Mouse (Mus musculus) limb, embryonic 12.5 days (tissue): Measurements from ENCODE around the gene Lgr4. TPM values are rescaled to one million over a fixed set of nuclear protein-coding genes. Genes with fewer than 3 reads are reported as not detected.

ENCODE experiments used
- ATAC-seq: fragments of 200-750 bp; cut with Nextera tagmentation; 2 replicates; pipeline ENCODE4 v1.8.0; 2017; ENCODE audit warnings: low read depth, moderate TSS enrichment; ENCODE audit not compliant: insufficient number of reproducible peaks, insufficient read depth, low FRiP score, low TSS enrichment
- H3K27ac ChIP-seq: fragments of 300-500 bp; sonication (generic); 2 replicates; pipeline ENCODE4 v1.5.1; 2016; ENCODE audit warnings: mild to moderate bottlenecking, moderate library complexity
- H3K27me3 ChIP-seq: fragments of 300-500 bp; sonication (generic); 2 replicates; pipeline ENCODE4 v1.6.1; 2016; ENCODE audit warnings: mild to moderate bottlenecking, moderate library complexity
- H3K36me3 ChIP-seq: fragments of 300-500 bp; sonication (generic); 2 replicates; pipeline ENCODE4 v1.6.1; 2016; ENCODE audit warnings: mild to moderate bottlenecking, moderate library complexity
- H3K4me1 ChIP-seq: fragments of 300-500 bp; sonication (generic); replicated peaks from 2 replicates; pipeline ENCODE4 v1.6.1; 2016
- H3K4me2 ChIP-seq: fragments of 300-500 bp; sonication (generic); 2 replicates; pipeline ENCODE4 v1.6.1; 2016; ENCODE audit warnings: mild to moderate bottlenecking, moderate library complexity
- H3K4me3 ChIP-seq: fragments of 300-500 bp; sonication (generic); replicated peaks from 2 replicates; pipeline ENCODE4 v1.5.1; 2016; ENCODE audit warnings: mild to moderate bottlenecking
- H3K9ac ChIP-seq: fragments of 300-500 bp; sonication (generic); replicated peaks from 2 replicates; pipeline ENCODE4 v1.6.1; 2016; ENCODE audit warnings: mild to moderate bottlenecking, moderate library complexity
- H3K9me3 ChIP-seq: fragments of 300-500 bp; sonication (generic); 2 replicates; pipeline ENCODE4 v1.6.1; 2016; ENCODE audit warnings: mild to moderate bottlenecking, moderate library complexity
- WGBS: fragments of 180-500 bp; shearing (Covaris S2); methylation state at CpG from one replicate; pipeline ENCODE4 v1.1.7; 2016; 5-methylcytosine and 5-hydroxymethylcytosine counted together
- polyA plus RNA-seq: library from polyadenylated mRNA; unstranded; fragments of >200 nt; fragmentation: Nextera tagmentation; extraction: Ambion mirVana; gene quantifications from 2 replicates; pipeline ENCODE4 v1.2.1, GENCODE M21; 2016

The Lgr4 gene
- polyA plus RNA-seq, 1 experiment from 2014 or later: 22.1 TPM

GRCm38 (mm10) chr2:109961174-109961573 is 43.7 kb downstream of the Lgr4 start:
- H3K4me1 ChIP-seq: peaks cover 17% of the 10 kb centered on the region
- no peaks in the 10 kb centered on the region for H3K27me3 ChIP-seq
- WGBS: 64% methylated on average over 4 of the region's 4 CpGs
- no peak overlapping the region for H3K4me2 ChIP-seq
- no peaks in the 10 kb centered on the region for H3K9me3 ChIP-seq
- H3K4me3 ChIP-seq: no peak overlapping the region
- no peaks in the 10 kb centered on the region for H3K36me3 ChIP-seq
- no peak for ATAC-seq
- H3K9ac ChIP-seq: no peak overlapping the region
- H3K27ac ChIP-seq: no peak overlapping the region; the same call in 1 of the 2 replicates

GRCm38 (mm10) chr2:109963591-109964258 is 46.3 kb downstream of the Lgr4 start:
- 88% methylated on average over 5 of the region's 5 CpGs for WGBS
- Histone ChIP-seq H3K27ac (no peak overlapping the region), H3K36me3 (no peaks in the 10 kb centered on the region), H3K4me1 (peaks cover 17% of the 10 kb centered on the region), H3K4me2 (no peak overlapping the region), H3K4me3 (no peak overlapping the region), H3K9ac (no peak overlapping the region), H3K27me3 (no peaks in the 10 kb centered on the region), H3K9me3 (no peaks in the 10 kb centered on the region)
- ATAC-seq: no peak

DNA sequence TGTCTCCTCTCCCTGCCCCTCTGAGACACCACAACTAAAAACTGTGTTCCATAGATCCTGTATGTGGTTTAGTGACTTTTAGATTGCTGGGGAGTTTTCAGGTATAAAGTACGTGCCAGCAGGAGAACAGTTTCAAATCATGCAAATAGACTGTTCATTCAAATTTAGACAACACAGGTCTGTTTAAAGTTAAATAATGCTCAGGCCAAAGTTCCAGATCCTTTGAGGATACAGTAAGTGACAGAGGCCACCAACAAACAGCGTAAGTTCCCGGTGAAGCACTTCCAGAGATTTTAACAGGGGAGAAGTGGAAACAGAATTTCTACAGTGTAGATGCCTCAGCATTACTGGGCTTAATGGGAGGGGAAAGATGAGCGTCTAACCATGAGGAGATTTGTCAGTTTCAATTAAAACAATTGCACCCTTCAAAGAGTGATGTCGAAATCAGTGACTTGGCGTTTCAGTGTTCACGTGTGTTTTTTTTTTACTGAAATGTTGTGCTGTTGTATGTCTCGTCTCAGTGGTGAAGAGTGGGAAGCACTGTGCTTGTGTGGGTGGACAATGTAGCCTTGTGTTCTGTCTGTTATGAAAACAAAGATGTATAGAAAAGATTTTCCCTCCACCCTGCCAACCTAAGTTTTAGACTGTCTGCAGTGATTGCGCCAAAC is 48.4 kb downstream of the Lgr4 start:
- no peaks in the 10 kb centered on the region for H3K27me3 ChIP-seq
- WGBS: 88% methylated on average over 9 of the region's 9 CpGs
- ATAC-seq: no peak

GRCm38 (mm10) chr2:109966863-109967262 is 49.4 kb downstream of the Lgr4 start:
- H3K36me3 ChIP-seq: no peaks in the 10 kb centered on the region
- WGBS: 93% methylated on average over 4 of the region's 4 CpGs
- H3K27ac ChIP-seq: no peak overlapping the region
- H3K4me3 ChIP-seq: no peak overlapping the region
- H3K4me1 ChIP-seq: peaks cover 19% of the 10 kb centered on the region
- no peak overlapping the region for H3K9ac ChIP-seq
- no peaks in the 10 kb centered on the region for H3K9me3 ChIP-seq
- ATAC-seq: no peak
- no peaks in the 10 kb centered on the region for H3K27me3 ChIP-seq
- H3K4me2 ChIP-seq: no peak overlapping the region

More for the DNA sequence above, 48.4 kb downstream of the Lgr4 start:
- Histone ChIP-seq H3K4me2 (no peak overlapping the region), H3K4me1 (peaks cover 18% of the 10 kb centered on the region), H3K9me3 (no peaks in the 10 kb centered on the region), H3K27ac (no peak overlapping the region), H3K9ac (no peak overlapping the region), H3K36me3 (no peaks in the 10 kb centered on the region), H3K4me3 (no peak overlapping the region)

- Histone ChIP-seq H3K36me3 (no peaks in the 10 kb centered on the region), H3K9ac (no peak overlapping the region), H3K4me1 (peaks cover 32% of the 10 kb centered on the region), H3K27ac (no peak overlapping the region), H3K4me2 (no peak overlapping the region), H3K27me3 (no peaks in the 10 kb centered on the region), H3K4me3 (no peak overlapping the region), H3K9me3 (no peaks in the 10 kb centered on the region)
- no peak for ATAC-seq
- 79% methylated on average over 3 of the region's 3 CpGs for WGBS
Measured at GRCm38 (mm10) chr2:109969381-109969780, 51.9 kb downstream of the Lgr4 start.

DNA sequence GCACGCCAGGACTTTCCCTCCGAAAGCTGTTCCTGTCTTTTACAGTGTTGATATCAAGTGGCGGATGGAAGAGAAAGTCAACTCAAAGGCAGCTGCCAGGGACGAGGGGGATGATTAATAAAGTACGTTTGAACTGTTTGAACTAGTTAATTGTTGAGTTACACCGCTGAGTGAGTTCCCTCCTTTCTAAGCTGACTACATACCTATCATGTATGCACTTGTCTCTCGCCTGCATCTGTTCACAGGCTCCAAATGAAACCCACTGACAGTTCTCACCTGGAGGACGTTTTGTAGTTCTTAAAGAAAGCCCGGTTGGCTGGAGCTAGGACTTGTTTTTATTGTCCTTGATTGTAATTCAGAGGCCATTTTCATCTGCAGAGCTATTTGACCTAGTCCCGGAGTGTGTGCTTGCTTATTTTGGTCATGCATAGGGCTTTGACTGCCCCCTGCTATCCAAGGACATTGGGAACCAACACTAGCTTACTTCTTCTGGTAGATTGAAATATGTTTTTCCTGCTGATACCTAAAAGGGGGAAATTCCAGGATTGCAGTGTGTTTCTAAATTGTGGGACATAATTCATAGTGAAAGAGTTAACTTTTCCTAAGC is 52.6 kb downstream of the Lgr4 start:
- Histone ChIP-seq H3K27me3 (no peaks in the 10 kb centered on the region), H3K4me1 (peaks cover 32% of the 10 kb centered on the region), H3K27ac (no peak overlapping the region), H3K4me2 (no peak overlapping the region), H3K4me3 (no peak overlapping the region), H3K36me3 (no peaks in the 10 kb centered on the region), H3K9me3 (no peaks in the 10 kb centered on the region), H3K9ac (no peak overlapping the region)
- ATAC-seq: no peak
- WGBS: 51% methylated on average over 10 of the region's 10 CpGs

GRCm38 (mm10) chr2:109970744-109971410 is 53.4 kb downstream of the Lgr4 start:
- Histone ChIP-seq H3K9ac (no peak overlapping the region), H3K27me3 (no peaks in the 10 kb centered on the region), H3K4me2 (no peak overlapping the region), H3K9me3 (no peaks in the 10 kb centered on the region), H3K27ac (no peak overlapping the region), H3K4me1 (peaks cover 32% of the 10 kb centered on the region), H3K36me3 (peaks cover 5% of the 10 kb centered on the region), H3K4me3 (no peak overlapping the region)
- ATAC-seq: no peak
- 66% methylated on average over 8 of the region's 8 CpGs for WGBS

DNA sequence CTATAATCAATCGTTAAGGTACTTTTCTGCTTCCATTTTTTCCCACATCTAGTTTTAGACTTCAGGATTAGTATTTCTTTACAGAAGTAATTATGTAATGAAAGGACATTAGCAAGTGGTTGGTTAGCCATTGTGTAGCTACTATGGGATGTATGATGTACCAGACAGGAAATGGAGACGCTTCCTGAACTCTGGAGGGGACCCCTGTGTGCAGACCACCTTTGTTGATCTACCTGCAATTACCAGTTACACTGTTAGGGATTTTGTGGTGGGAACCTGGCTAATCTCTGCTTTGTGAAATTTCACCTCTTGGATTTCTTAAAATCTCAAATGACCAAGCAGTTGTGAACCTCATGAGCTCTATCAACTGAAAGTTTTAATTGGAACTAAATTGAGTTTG is 54.9 kb downstream of the Lgr4 start:
- no peak overlapping the region for H3K4me3 ChIP-seq
- H3K4me2 ChIP-seq: no peak overlapping the region
- peaks cover 32% of the 10 kb centered on the region for H3K4me1 ChIP-seq
- no peak for ATAC-seq
- no peak overlapping the region for H3K9ac ChIP-seq
- peaks cover 9% of the 10 kb centered on the region for H3K36me3 ChIP-seq
- WGBS: 84% methylated on average over 2 of the region's 2 CpGs
- H3K27ac ChIP-seq: no peak overlapping the region
- H3K27me3 ChIP-seq: no peaks in the 10 kb centered on the region
- no peaks in the 10 kb centered on the region for H3K9me3 ChIP-seq

DNA sequence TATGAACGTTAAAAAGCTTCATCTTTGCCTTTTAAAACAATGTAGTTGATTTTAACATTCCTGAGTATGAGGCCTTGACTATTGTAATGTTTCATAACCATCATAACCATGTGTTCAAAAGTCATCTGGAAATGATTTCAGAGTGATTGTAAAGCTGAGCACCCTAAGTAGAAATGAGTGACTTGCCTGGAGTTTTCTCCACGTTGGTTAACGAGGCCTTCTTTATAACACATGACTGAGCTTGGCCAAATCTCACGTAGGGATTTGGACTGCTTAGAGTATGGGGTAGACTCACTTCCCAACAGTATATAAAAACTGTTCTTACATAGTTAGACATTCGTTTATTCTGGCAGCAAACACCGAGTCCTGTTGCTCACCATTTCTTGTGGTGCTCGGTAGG is 55.5 kb downstream of the Lgr4 start:
- Histone ChIP-seq H3K4me1 (peaks cover 32% of the 10 kb centered on the region), H3K9ac (no peak overlapping the region), H3K27me3 (no peaks in the 10 kb centered on the region), H3K9me3 (no peaks in the 10 kb centered on the region), H3K4me2 (no peak overlapping the region), H3K36me3 (peaks cover 9% of the 10 kb centered on the region), H3K4me3 (no peak overlapping the region), H3K27ac (peak overlapping the region; percentile 45; the same call in 1 of the 2 replicates)
- ATAC-seq: peak; percentile 52; the same call in 1 of the 2 replicates
- WGBS: 45% methylated on average over 7 of the region's 7 CpGs

DNA sequence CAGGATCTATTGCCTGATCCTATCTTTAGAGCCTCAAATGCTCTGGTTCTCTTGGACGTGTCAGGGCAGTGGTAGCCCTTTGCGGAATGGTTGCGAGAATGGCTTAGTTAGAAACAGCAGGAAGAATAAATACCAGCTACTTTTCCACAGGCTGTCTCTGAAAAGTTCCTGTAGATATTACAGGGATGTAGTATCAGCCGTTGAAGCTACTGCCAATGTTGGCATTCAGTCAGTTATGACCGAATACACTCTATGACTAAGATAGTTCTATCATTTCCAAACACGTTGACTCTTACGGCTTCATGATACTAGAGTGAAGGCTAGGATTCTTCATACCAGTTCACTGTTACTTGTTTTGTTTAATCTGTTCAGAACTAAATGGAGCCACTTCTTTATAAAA is 57.4 kb downstream of the Lgr4 start:
- Histone ChIP-seq H3K4me2 (no peak overlapping the region), H3K9ac (no peak overlapping the region), H3K4me3 (no peak overlapping the region), H3K36me3 (peaks cover 9% of the 10 kb centered on the region), H3K27me3 (no peaks in the 10 kb centered on the region), H3K27ac (no peak overlapping the region), H3K4me1 (peaks cover 26% of the 10 kb centered on the region), H3K9me3 (no peaks in the 10 kb centered on the region)
- no peak for ATAC-seq
- 95% methylated on average over 7 of the region's 7 CpGs for WGBS

DNA sequence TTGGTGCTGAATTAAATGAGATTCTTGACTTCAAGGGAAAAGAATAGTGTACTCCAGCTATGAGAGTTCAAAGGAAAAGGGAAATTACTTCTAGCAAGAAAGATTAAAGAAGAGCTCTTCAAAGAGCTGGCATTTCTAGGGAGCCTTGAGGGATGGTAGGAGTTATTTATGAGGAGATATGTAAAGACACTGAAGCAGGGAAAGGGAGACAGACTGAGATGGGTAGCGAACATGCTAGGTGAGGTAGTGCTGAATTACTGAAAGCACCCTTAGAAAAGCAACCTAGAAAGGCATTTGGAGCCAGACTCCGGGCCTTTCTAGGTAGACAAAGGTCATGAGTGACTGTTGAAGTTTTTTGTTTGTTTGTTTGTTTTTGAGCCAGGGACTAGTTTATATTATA is 58.7 kb downstream of the Lgr4 start:
- peaks cover 9% of the 10 kb centered on the region for H3K36me3 ChIP-seq
- no peak overlapping the region for H3K27ac ChIP-seq
- no peak for ATAC-seq
- H3K9me3 ChIP-seq: no peaks in the 10 kb centered on the region
- H3K4me1 ChIP-seq: peaks cover 16% of the 10 kb centered on the region
- no peak overlapping the region for H3K4me3 ChIP-seq
- no peaks in the 10 kb centered on the region for H3K27me3 ChIP-seq
- no peak overlapping the region for H3K9ac ChIP-seq
- H3K4me2 ChIP-seq: no peak overlapping the region
- WGBS: 77% methylated on average over 2 of the region's 2 CpGs
